Mouse (Mus musculus) limb, embryonic 11.5 days (tissue): Measurements from ENCODE around the gene Gm35134. TPM values are rescaled to one million over a fixed set of nuclear protein-coding genes. Genes with fewer than 3 reads are reported as not detected.
"Not testable (repeated sequence)": the region's sequence is repeated elsewhere in the genome, so short reads cannot be mapped to it uniquely, and the experiment has no call there.

Source experiments
- ATAC-seq: fragments of 200-750 bp; cut with Nextera tagmentation; 2 replicates; pipeline ENCODE4 v1.8.0; 2017; ENCODE audit warnings: low read depth; ENCODE audit not compliant: insufficient number of reproducible peaks, low FRiP score, low TSS enrichment
- DNase-seq: peaks from one replicate; pipeline ENCODE4 v3.0.0-alpha.2; 2015; ENCODE audit warnings: low spot score
- H3K27ac ChIP-seq: fragments of 300-500 bp; sonication (generic); replicated peaks from 2 replicates; pipeline ENCODE4 v1.5.1; 2014; ENCODE audit warnings: low read depth, mild to moderate bottlenecking, low read length
- H3K27me3 ChIP-seq: fragments of 300-500 bp; sonication (generic); 2 replicates; pipeline ENCODE4 v1.6.1; 2014; ENCODE audit warnings: mild to moderate bottlenecking, low read length, mixed read lengths; ENCODE audit not compliant: control insufficient read depth, insufficient read depth
- H3K36me3 ChIP-seq: fragments of 300-500 bp; sonication (generic); 2 replicates; pipeline ENCODE4 v1.6.1; 2014; ENCODE audit warnings: mild to moderate bottlenecking, low read length, moderate library complexity, mixed read lengths; ENCODE audit not compliant: control insufficient read depth, insufficient read depth
- H3K4me1 ChIP-seq: fragments of 300-500 bp; sonication (generic); 2 replicates; pipeline ENCODE4 v1.6.1; 2014; ENCODE audit warnings: low read length, mixed read lengths; ENCODE audit not compliant: control insufficient read depth, insufficient read depth
- H3K4me2 ChIP-seq: fragments of 300-500 bp; sonication (generic); 2 replicates; pipeline ENCODE4 v1.6.1; 2014; ENCODE audit warnings: low read depth, mild to moderate bottlenecking, moderate library complexity; ENCODE audit not compliant: severe bottlenecking
- H3K4me3 ChIP-seq: fragments of 300-500 bp; sonication (generic); 2 replicates; pipeline ENCODE4 v1.5.1; 2014; ENCODE audit warnings: low read depth, low read length
- H3K9ac ChIP-seq: fragments of 300-500 bp; sonication (generic); 2 replicates; pipeline ENCODE4 v1.6.1; 2014; ENCODE audit warnings: mild to moderate bottlenecking, low read length
- H3K9me3 ChIP-seq: fragments of 300-500 bp; sonication (generic); 2 replicates; pipeline ENCODE4 v1.6.1; 2016; ENCODE audit warnings: low read length; ENCODE audit not compliant: control insufficient read depth
- WGBS: fragments of 180-500 bp; shearing (Covaris S2); extraction: QIAGEN DNeasy Blood & Tissue Kit; methylation state at CpG from one replicate; pipeline ENCODE4 v1.1.7; 2014; 5-methylcytosine and 5-hydroxymethylcytosine counted together
- polyA plus RNA-seq: library from polyadenylated mRNA; unstranded; fragments of >200 nt; fragmentation: Nextera tagmentation; extraction: Ambion mirVana; gene quantifications from 2 replicates; pipeline ENCODE4 v1.2.1, GENCODE M21; 2014

The Gm35134 gene
- not detected in 2 replicates for polyA plus RNA-seq

DNA sequence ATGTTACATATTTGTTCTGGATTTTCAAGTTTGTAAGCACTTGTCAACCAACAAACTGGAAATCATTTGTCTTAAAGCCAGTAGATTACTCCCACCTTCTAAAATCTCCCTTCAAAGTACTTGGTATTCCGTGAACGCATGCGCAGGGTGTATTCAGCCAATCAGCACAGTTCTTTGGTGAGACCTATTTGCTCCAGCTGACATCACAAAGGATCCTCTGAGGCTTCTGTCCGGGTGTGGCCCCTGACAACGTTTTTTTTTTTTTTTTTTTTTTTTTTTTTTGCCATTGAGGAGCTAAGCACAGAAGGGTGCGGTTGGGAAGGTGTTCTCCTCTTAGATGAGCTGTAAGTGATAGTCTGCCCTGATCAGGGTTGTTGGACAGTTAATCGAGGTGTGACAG is at the start of gene Gm35134:
TSS of gene Gm35134 (plus strand) at position 301 of the 400 bp plus-strand sequence.
- WGBS, result no CpG with 5 or more reads among the region's 7 CpGs
- DNase-seq, ATAC-seq, H3K27me3 ChIP-seq, H3K36me3 ChIP-seq, H3K9me3 ChIP-seq, H3K9ac ChIP-seq, H3K27ac ChIP-seq, H3K4me2 ChIP-seq, H3K4me1 ChIP-seq, H3K4me3 ChIP-seq: not testable (repeated sequence)
